Mouse (Mus musculus): ENCODE results near the gene Ntm. TPM values are rescaled to one million over a fixed set of nuclear protein-coding genes. Genes with fewer than 3 reads are reported as not detected.

Gene Ntm
- polyA plus RNA-seq, 1 experiment from 2014 or later: 0.66 TPM

GRCm38 (mm10) chr9:29106771-29107170, 856.2 kb downstream of the Ntm start:
- Histone ChIP-seq H3K4me3 (replicated peaks) (no peak overlapping the region), H3K4me1 (replicated peaks) (no peaks in the 10 kb centered on the region), H3K9ac (no peak overlapping the region), H3K4me2 (no peak overlapping the region), H3K27ac (replicated peaks) (no peak overlapping the region), H3K36me3 (replicated peaks) (no peaks in the 10 kb centered on the region), H3K27me3 (no peaks in the 10 kb centered on the region), H3K9me3 (replicated peaks) (no peaks in the 10 kb centered on the region)
- WGBS (ENCODE audit: insufficient replicate concordance): 39% methylated on average over 3 of the region's 3 CpGs
- no peak for ATAC-seq (ENCODE audit: insufficient read depth)

DNA sequence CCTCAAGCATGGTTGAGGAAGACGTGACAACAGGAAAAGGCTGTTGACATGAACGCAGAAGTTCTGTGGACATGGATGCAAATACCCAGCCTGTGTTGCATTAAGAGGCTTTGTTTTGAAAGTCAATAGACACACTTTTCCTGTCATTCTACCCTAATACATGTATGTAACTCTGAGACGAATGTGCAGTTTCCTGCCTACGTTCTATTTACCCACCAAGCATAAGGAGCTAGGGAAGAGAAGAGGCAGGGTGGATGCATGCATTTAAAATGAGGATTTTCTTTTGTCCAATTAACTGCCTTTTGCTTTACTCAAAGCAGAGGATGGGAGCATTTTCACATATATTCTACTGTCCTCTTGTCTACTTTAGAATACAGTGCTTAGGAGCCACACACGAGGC, 858.5 kb downstream of the Ntm start:
- Histone ChIP-seq H3K4me1 (replicated peaks) (no peaks in the 10 kb centered on the region), H3K27me3 (no peaks in the 10 kb centered on the region), H3K36me3 (replicated peaks) (no peaks in the 10 kb centered on the region), H3K4me3 (replicated peaks) (no peak overlapping the region), H3K4me2 (no peak overlapping the region), H3K9me3 (replicated peaks) (no peaks in the 10 kb centered on the region), H3K9ac (no peak overlapping the region), H3K27ac (replicated peaks) (no peak overlapping the region)
- WGBS (ENCODE audit: insufficient replicate concordance): 56% methylated on average over 5 of the region's 5 CpGs
- no peak for ATAC-seq (ENCODE audit: insufficient read depth)

GRCm38 (mm10) chr9:29103993-29104392, 858.9 kb downstream of the Ntm start:
- no peak for ATAC-seq (ENCODE audit: insufficient read depth)
- Histone ChIP-seq H3K36me3 (replicated peaks) (no peaks in the 10 kb centered on the region), H3K9ac (no peak overlapping the region), H3K9me3 (replicated peaks) (no peaks in the 10 kb centered on the region), H3K4me2 (no peak overlapping the region), H3K27me3 (no peaks in the 10 kb centered on the region), H3K27ac (replicated peaks) (no peak overlapping the region), H3K4me3 (replicated peaks) (no peak overlapping the region), H3K4me1 (replicated peaks) (no peaks in the 10 kb centered on the region)
- WGBS (ENCODE audit: insufficient replicate concordance): 53% methylated on average over 6 of the region's 6 CpGs

- Histone ChIP-seq H3K4me3 (replicated peaks) (no peak overlapping the region), H3K27ac (replicated peaks) (no peak overlapping the region), H3K9ac (no peak overlapping the region), H3K36me3 (replicated peaks) (no peaks in the 10 kb centered on the region), H3K9me3 (replicated peaks) (no peaks in the 10 kb centered on the region), H3K4me1 (replicated peaks) (no peaks in the 10 kb centered on the region), H3K4me2 (no peak overlapping the region), H3K27me3 (no peaks in the 10 kb centered on the region)
- WGBS (ENCODE audit: insufficient replicate concordance): 57% methylated on average over 5 of the region's 5 CpGs
- no peak for ATAC-seq (ENCODE audit: insufficient read depth)
Measured at GRCm38 (mm10) chr9:29100624-29101023, 862.3 kb downstream of the Ntm start.

- H3K27me3 ChIP-seq: no peaks in the 10 kb centered on the region
- no peaks in the 10 kb centered on the region for H3K9me3 ChIP-seq (replicated peaks)
- H3K36me3 ChIP-seq (replicated peaks): no peaks in the 10 kb centered on the region
- H3K4me1 ChIP-seq (replicated peaks): no peaks in the 10 kb centered on the region
- no peak for ATAC-seq (ENCODE audit: insufficient read depth)
- H3K4me3 ChIP-seq (replicated peaks): no peak overlapping the region
- H3K4me2 ChIP-seq: no peak overlapping the region
- no peak overlapping the region for H3K27ac ChIP-seq (replicated peaks)
- H3K9ac ChIP-seq: no peak overlapping the region
Measured at GRCm38 (mm10) chr9:29092443-29092842, 870.5 kb downstream of the Ntm start.

DNA sequence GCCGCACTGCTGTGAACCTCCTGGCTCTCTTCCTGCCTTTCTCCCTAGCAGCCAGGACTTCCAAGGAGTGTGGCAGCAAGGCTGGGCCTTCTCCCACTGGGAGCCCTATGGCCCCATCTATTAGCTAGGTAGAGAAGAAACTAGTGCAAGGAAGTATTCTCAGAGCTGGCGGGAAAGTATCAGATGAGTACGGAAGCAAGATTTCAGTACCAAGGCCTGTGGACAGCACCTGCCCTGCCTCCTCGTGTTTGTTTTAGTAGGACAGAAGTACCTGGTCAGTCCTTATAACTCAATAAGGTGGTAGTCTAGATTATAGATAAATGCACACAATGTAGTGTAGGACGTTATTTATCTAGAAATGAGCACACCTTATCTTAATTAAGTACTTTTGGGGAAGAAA, 874.3 kb downstream of the Ntm start:
- no peaks in the 10 kb centered on the region for H3K9me3 ChIP-seq (replicated peaks)
- H3K9ac ChIP-seq: no peak overlapping the region
- no peak overlapping the region for H3K4me2 ChIP-seq
- ATAC-seq (ENCODE audit: insufficient read depth): no peak
- no peak overlapping the region for H3K4me3 ChIP-seq (replicated peaks)
- no peaks in the 10 kb centered on the region for H3K27me3 ChIP-seq
- no peaks in the 10 kb centered on the region for H3K4me1 ChIP-seq (replicated peaks)
- no peak overlapping the region for H3K27ac ChIP-seq (replicated peaks)
- 43% methylated on average over 5 of the region's 5 CpGs for WGBS (ENCODE audit: insufficient replicate concordance)
- no peaks in the 10 kb centered on the region for H3K36me3 ChIP-seq (replicated peaks)

DNA sequence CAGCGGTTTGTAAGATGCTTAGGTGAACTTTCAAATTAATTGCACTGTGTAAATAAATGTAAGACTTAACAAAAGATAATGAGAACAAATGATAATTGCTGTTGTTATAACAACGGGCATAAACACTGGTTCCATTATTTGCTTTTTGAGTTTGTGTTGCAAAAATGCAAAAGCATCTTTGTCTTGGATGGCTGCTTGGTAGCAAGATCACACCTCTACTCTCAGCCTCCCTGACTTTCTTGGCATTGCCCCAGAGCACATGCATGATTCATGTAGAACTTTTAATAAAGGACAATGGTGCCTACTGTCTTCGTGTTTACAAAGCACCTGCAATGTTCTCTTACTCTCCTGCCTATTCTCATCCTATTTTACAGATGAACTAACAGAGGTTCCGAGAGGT, 875.3 kb downstream of the Ntm start:
- no peak for ATAC-seq (ENCODE audit: insufficient read depth)
- 44% methylated on average over 4 of the region's 4 CpGs for whole genome bisulfite sequencing (ENCODE audit: insufficient replicate concordance)
- no peaks in the 10 kb centered on the region for H3K4me1 ChIP-seq (replicated peaks)

DNA sequence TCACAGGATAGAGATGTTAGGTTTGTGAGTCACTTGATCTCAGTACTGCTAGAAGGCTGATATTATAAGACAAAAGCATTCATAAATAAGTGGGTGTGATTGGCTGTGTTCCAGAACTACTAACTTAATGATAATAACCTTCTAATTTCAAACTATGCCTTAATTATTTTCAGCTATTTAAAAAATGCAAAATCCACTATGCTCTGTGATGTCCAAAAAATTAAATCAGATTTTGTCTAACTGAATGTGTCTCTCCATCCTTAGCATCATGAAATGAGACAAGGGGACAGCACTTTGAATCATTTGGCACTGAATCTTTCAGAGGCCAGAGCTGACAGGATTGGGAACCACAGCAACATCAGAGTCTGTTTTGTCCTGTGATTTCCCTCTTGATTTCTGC, 875.8 kb downstream of the Ntm start:
- Histone ChIP-seq H3K9me3 (replicated peaks) (no peaks in the 10 kb centered on the region), H3K4me3 (replicated peaks) (no peak overlapping the region), H3K4me1 (replicated peaks) (no peaks in the 10 kb centered on the region), H3K27me3 (no peaks in the 10 kb centered on the region), H3K27ac (replicated peaks) (no peak overlapping the region), H3K9ac (no peak overlapping the region), H3K36me3 (replicated peaks) (no peaks in the 10 kb centered on the region), H3K4me2 (no peak overlapping the region)
- no peak for ATAC-seq (ENCODE audit: insufficient read depth)

More for the DNA sequence above, 875.3 kb downstream of the Ntm start:
- Histone ChIP-seq H3K4me3 (replicated peaks) (no peak overlapping the region), H3K36me3 (replicated peaks) (no peaks in the 10 kb centered on the region), H3K27ac (replicated peaks) (no peak overlapping the region), H3K27me3 (no peaks in the 10 kb centered on the region), H3K4me2 (no peak overlapping the region), H3K9me3 (replicated peaks) (no peaks in the 10 kb centered on the region), H3K9ac (no peak overlapping the region)

- H3K4me3 ChIP-seq (replicated peaks): no peak overlapping the region
- no peak for ATAC-seq (ENCODE audit: insufficient read depth)
- no peaks in the 10 kb centered on the region for H3K27me3 ChIP-seq
- 60% methylated on average over 5 of the region's 5 CpGs for WGBS (ENCODE audit: insufficient replicate concordance)
- H3K36me3 ChIP-seq (replicated peaks): no peaks in the 10 kb centered on the region
- no peak overlapping the region for H3K9ac ChIP-seq
- H3K9me3 ChIP-seq (replicated peaks): no peaks in the 10 kb centered on the region
- no peak overlapping the region for H3K4me2 ChIP-seq
- H3K4me1 ChIP-seq (replicated peaks): no peaks in the 10 kb centered on the region
- H3K27ac ChIP-seq (replicated peaks): no peak overlapping the region
Measured at GRCm38 (mm10) chr9:29075924-29076577, 886.9 kb downstream of the Ntm start.

DNA sequence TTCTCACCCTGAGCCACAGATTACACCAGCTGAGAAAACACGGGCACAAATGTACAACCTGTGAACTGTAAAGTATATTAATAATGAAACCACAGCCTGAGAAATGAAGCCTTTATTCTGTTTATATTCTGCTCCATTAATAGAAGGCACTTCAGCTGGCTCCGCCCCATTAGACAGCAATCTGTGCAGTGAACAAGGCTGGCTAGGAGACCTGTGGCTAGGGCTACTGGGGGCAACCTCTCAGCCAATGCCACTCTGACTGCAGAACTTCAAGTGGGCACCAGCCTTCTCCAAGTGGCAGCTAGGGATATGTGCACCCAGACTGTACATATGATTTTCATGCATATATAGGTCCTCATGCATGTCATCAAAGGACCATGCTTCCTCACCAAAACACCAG, 887.7 kb downstream of the Ntm start:
- Histone ChIP-seq H3K27me3 (no peaks in the 10 kb centered on the region), H3K4me2 (no peak overlapping the region), H3K4me3 (replicated peaks) (no peak overlapping the region), H3K4me1 (replicated peaks) (no peaks in the 10 kb centered on the region), H3K9me3 (replicated peaks) (no peaks in the 10 kb centered on the region), H3K27ac (replicated peaks) (no peak overlapping the region), H3K9ac (no peak overlapping the region), H3K36me3 (replicated peaks) (no peaks in the 10 kb centered on the region)
- 66% methylated on average over 2 of the region's 2 CpGs for WGBS (ENCODE audit: insufficient replicate concordance)
- ATAC-seq (ENCODE audit: insufficient read depth): no peak

- H3K36me3 ChIP-seq (replicated peaks): no peaks in the 10 kb centered on the region
- WGBS (ENCODE audit: insufficient replicate concordance): 40% methylated on average over 2 of the region's 2 CpGs
- ATAC-seq (ENCODE audit: insufficient read depth): no peak
- no peaks in the 10 kb centered on the region for H3K27me3 ChIP-seq
- H3K9ac ChIP-seq: no peak overlapping the region
- H3K4me3 ChIP-seq (replicated peaks): no peak overlapping the region
- no peaks in the 10 kb centered on the region for H3K4me1 ChIP-seq (replicated peaks)
- H3K9me3 ChIP-seq (replicated peaks): no peaks in the 10 kb centered on the region
- no peak overlapping the region for H3K27ac ChIP-seq (replicated peaks)
- H3K4me2 ChIP-seq: no peak overlapping the region
Measured at GRCm38 (mm10) chr9:29074494-29074893, 888.4 kb downstream of the Ntm start.

GRCm38 (mm10) chr9:29071997-29072396, 890.9 kb downstream of the Ntm start:
- Histone ChIP-seq H3K36me3 (replicated peaks) (no peaks in the 10 kb centered on the region), H3K4me1 (replicated peaks) (no peaks in the 10 kb centered on the region), H3K4me2 (no peak overlapping the region), H3K4me3 (replicated peaks) (no peak overlapping the region), H3K27me3 (no peaks in the 10 kb centered on the region), H3K9ac (no peak overlapping the region), H3K27ac (replicated peaks) (no peak overlapping the region), H3K9me3 (replicated peaks) (no peaks in the 10 kb centered on the region)
- 38% methylated on average over 1 of the region's 1 CpGs for WGBS (ENCODE audit: insufficient replicate concordance)
- ATAC-seq (ENCODE audit: insufficient read depth): no peak

Data from liver, embryonic 15.5 days (tissue).